Mouse (Mus musculus): Measurements from ENCODE around the gene Rrp8. TPM values are rescaled to one million over a fixed set of nuclear protein-coding genes. Genes with fewer than 3 reads are reported as not detected.

Gene Rrp8
- total RNA-seq (2021): 10 to 100 TPM; 10.8 to 11.2 TPM
- long read RNA-seq, experiment 1, transcript Rrp8-201 (7 exons, 3,053 nt): major isoform, 15 of 18 reads
- long read RNA-seq, experiment 1, partial matches to known transcripts: 0 of 18 reads
- long read RNA-seq, experiment 1, other reads (novel, unspliced or antisense): 2 of 18 reads
- long read RNA-seq, experiment 2, transcript Rrp8-201 (7 exons, 3,053 nt): major isoform, 13 of 17 reads
- long read RNA-seq, experiment 2, partial matches to known transcripts: 1 of 17 reads
- long read RNA-seq, experiment 2, other reads (novel, unspliced or antisense): 3 of 17 reads

DNA sequence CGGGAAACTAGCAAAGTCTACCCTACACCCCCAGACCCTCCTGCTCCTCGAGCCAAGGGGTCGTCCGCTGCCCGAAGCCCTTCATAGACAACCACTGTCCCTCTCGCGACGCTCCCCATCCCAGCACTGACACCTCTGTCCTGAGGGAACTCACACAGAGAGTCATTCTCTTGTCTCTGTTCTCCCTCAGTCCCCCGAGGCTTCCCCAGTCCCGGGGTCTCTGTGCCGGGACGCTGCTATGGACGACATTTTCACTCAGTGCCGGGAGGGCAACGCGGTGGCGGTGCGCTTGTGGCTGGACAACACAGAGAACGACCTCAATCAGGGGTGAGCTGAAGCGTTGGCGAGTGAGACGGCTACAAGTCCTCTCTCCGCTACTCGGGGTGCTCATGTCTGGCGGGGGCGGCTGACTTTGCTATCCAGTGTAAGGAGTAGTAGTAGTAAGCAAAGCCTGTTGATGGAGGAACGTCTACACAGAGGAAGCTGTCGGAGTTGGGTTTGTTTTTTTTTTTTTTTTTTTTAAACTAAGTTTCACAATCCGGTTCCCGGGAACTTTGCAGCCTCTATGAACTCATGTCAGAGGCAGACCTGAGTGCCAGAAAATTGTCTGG, at the start of gene Rrp8:
Gene Rrp8 (minus strand): TSS at position 475 of the 611 bp plus-strand sequence.
- intact Hi-C loops (cut with DNase I): loop anchor here (5.0 to 10.0 kb wide), 2 partner anchors 95 to 182 kb away; partner anchors contain the start of genes Arfip2, Gm45799, Smpd1 and Timm10b
- peak; percentile 55 to 57 for DNase-seq

DNA sequence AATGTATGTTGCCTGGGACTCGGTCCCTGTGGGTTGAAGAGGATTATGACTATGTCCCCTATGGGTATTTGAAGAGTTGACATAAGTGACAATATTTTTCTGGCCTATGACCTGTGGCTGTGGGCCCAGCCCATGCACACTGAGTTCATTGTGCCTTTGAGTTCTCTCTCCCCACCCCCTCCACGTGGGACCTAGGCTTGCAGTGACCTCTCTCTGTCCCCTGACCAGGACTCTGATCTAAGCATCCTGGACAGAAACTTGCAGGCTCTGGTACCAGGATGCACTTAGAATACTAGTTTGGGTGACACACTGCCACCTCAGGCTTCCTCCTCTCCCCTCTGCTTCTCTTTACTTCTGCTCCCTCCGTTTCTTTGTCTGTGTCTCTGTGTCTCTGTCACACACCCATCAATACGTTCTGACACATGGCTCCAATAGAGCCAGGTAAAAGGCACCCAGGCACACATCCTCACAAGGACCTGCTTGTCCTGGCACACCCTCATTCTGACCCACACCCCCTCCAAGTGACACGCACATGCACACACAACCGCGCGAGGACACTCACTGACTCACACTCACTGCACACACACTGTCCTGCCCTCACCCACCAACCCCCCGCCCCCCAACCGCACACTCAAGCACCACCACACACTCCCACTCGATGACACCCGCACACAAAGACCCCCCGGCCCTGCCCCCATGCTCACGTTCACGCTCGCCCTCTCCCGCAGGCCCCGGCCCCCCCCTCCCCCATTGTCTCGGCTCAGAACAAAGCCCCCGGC, 49.5 kb upstream of the Rrp8 start:
- intact Hi-C loops (cut with DNase I): no loop called here
- DNase-seq: no peak

DNA sequence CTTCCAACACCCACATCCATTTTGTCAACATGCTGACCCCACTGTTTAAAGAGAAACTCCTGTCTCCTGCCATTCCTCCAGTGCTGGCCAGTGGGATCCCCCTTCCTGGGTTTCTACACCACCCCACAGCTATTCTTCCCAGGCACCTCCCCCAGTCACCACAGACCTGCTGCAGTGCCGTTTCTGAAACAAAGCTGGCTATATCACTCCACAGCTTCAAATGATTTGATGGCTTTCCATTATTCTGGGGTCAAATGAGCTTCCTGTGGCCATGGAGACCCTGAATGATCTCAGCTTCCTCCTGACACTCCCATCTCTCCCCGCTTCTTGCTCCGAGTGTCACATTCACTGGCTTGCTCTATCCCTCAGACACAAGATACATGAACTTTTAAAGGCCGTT, 47.4 kb upstream of the Rrp8 start:
- intact Hi-C loops (cut with DNase I): no loop called here
- DNase-seq: no peak

DNA sequence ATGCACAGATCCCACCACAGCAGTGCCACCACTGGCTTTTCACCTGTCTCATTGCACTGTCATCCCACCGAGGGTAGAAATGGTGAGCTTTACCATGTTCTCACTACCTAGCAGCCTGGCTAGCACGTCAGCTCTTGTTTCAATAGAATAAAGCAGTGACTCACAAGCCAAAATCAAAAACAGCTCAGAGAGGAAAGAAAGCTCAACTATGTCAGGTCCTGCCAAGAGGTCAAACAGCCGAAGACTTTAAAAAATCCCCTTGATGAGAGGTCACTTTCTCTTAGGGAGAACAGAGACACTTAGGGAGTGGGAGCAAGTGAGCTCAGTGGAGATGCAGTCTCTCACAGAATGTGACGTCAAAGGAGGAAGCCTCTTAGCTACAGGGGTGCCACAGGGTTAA, 46.7 kb upstream of the Rrp8 start:
- intact Hi-C loops (cut with DNase I): no loop called here
- no peak for DNase-seq

DNA sequence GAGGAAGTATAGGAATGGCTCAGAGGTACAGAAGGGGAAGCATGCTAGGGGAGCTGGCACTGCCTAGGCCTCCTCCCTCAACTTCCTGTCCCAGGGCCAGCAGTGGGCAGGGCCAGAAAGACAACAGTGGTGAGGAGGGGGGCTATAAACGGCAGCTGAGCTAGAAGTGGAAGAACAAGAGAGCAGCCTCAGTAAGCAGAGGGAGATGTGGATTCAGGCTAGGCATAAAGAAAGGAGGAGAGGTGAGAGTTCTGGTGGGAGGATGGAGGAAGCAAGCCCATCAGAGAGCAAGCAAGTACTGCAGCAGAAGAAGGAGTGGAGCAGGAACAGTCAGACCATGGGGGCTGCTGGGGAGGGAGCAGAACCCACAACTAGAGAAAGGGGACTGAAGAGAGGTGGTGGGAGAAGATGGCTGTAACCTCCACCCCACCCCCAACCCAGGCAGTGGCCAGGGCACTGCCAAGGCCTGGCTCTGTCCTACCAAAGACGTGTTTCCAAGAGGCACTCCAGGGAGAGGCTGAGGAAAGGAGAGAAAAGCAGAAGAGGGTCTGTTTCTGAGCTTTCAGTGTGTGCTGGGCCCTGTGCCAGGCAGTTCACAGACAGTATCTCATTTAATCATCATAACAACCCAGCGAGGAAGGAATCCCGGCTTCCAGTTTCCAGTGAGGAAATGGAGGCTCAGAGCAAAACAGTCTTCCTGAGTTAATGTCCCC, 41.5 kb upstream of the Rrp8 start:
- intact Hi-C loops (cut with DNase I): no loop called here
- DNase-seq: peak; percentile 47 to 64

DNA sequence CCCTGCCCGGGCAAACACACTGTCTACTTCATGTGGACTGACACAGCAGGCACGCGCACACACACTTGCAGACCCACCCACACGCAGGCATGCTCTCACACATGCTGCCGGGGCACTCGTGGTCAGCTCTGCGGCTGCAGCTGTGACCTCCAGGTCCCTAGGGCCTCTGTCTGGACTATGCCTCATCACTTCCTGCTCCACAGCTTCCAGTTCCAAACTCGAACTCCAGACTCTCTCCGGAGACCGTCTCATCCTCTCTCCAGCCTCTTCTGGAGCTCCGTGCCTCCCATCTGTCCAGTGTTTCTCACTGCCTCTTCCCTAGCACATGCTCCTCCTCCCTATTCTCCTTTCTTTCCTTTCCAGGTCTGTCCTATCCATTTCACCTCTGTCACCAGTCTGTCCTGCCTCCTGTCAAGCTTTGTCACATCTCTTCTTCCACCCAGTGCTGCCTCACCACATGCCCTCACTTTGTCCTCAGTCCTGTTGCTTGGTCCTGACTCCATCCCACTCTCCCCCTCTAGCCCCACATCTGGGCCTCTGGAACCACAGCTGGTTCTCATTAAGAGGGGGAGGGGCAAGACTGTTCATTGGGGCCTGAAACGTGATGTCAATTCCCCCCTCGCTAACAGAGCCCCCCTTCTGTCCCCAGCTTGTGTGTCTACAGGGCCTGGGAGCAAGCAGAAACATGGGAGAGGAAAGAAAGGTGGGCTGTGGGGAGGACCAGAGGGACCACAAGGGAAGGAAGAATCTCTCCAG, 40.8 kb upstream of the Rrp8 start:
- peak; percentile 71 to 78 for DNase-seq
- intact Hi-C loops (cut with DNase I): no loop called here

DNA sequence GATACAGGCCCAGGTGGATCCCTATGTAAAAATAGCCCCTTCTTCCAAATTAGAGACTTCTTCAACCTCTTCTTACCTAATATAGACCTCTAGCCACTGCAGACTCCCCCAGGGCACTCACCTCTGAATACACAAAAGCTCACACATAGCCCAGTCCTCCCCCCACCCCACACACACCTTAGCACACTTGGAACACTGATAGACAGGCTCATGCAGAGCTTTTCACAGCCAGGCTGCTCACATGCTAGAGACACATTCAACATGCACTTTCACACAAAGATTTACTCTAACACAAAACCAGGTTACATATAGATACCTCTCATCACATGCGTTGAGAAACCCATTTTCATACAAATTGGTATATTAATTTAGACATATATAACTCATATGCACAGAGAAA, 40.1 kb upstream of the Rrp8 start:
- intact Hi-C loops (cut with DNase I): no loop called here
- no peak for DNase-seq

DNA sequence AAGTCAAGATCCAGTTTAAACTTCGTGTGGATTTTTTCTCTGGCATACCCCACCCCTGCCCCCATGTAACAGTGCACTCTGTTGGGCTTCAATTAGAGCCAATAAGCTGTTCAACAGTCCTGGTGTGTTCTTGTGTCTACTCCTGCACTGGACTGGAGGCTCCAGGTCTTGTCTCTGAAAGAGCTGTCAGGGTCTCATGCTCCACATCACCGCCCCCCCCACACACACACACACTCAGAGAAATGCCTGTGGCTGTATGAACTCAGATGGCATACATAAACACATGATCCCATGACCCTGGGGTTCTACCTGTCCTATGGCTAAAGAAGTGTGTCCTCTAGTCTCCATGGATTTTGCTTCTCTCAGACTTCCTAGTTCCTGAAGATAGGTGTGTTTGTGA, 38.8 kb upstream of the Rrp8 start:
- intact Hi-C loops (cut with DNase I): no loop called here
- DNase-seq: no peak

DNA sequence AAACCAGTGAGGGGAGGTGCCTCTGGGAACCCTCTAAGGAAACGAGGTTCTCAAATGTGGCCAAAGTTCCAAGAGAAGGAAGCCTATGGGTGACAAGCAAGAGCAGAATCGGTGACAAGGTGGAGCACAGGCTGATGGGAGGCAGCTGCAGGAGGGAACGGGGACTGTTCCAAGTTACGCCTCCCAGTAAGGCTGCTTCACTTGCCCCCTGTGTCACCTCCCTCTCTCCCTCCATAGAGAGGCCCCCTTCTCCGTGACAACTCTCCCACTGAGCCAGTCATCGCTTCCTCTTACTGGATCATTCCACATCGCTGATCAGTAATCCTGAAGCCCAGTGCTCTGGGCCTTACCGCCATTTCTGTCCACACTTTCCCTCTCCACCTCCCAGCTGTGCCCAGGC, 37.5 kb upstream of the Rrp8 start:
- intact Hi-C loops (cut with DNase I): loop anchor here (5.0 kb wide), 1 partner anchor 33 kb away; no protein-coding TSS in a partner anchor
- no peak for DNase-seq

DNA sequence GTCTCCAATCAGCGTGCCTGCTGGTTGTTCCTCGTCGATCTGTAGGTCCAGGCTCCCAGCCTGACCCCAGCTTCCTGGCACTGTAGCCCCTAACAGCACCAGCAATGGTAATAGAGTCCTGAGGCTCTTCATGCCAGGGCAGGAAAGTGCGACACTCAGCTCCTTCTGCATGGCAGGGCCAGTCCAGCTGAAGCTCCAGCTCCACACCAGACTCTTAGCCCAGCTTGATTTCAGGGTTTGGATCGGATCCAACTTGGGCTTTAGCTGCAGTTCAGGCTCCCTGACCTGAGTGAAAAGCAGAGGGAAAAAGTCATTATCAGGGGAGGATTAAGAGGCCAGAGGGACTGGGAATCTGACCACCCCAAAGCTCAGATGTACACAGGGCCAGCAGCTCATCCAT, 35.9 kb upstream of the Rrp8 start:
- DNase-seq: no peak
- intact Hi-C loops (cut with DNase I): loop anchor here (5.0 kb wide), 1 partner anchor 34 kb away; no protein-coding TSS in a partner anchor

DNA sequence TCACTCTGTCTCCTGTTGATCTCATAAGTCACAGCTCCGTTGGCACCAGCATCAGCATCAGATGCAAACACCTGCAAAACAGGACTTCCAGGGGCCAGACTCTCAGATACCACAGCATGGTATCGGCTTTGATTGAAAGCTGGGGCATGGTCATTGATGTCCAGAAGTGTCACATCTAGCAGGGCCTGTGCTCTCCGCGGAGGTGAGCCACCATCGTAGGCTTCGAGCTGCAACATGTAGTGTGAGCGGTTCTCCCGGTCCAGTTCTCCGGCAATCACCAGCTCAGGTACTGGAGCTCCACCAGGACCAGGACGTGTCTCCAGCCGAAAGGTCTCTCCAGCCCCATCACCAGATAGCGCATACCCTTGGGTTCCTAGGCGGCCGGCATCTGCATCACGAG, 35.1 kb upstream of the Rrp8 start:
- DNase-seq: no peak
- intact Hi-C loops (cut with DNase I): loop anchor here (5.0 kb wide), 1 partner anchor 35 kb away; no protein-coding TSS in a partner anchor

DNA sequence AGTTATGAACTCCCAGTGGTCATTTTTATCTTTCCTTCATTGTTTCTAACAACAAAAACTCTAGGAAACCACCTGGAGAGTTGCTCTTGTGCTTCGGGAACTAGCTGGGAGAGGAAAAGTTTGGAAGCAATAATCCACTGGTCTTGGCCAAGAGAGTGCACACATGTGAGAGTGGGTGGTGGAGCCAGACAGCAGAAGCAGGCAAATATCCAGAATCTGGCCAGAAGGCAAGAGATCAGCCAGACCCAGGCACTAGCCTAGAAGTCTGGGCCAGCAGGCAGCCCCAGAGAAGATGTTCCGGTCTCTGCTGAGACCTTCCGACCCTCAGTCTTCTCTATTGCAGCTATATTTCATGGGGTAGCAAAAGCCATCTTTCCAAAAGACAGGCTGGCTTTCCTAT, 32.8 kb upstream of the Rrp8 start:
- intact Hi-C loops (cut with DNase I): loop anchor here (5.0 kb wide), 1 partner anchor 37 kb away; no protein-coding TSS in a partner anchor
- no peak for DNase-seq

DNA sequence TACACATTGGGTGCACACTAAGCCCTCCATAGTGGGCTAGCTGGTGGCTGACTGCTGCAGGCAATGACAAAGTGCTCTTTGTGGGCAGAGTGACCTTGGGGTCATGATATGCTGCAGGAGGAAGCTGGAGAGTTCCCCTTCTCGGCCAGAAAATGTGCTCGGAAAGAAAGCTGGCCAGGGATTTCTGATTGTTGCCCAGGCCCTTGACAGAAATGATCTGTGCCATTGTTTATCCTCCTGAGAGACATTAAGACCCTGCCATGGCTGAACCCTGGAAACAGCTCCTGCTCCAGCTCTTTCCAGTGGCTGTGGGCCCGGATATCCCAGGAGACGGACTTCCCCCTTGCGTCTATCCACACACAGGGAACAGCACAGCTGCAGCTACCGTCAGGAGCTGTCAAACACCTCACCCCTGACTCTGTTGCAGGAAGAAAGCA, 30.6 kb upstream of the Rrp8 start:
- intact Hi-C loops (cut with DNase I): no loop called here
- DNase-seq: no peak

DNA sequence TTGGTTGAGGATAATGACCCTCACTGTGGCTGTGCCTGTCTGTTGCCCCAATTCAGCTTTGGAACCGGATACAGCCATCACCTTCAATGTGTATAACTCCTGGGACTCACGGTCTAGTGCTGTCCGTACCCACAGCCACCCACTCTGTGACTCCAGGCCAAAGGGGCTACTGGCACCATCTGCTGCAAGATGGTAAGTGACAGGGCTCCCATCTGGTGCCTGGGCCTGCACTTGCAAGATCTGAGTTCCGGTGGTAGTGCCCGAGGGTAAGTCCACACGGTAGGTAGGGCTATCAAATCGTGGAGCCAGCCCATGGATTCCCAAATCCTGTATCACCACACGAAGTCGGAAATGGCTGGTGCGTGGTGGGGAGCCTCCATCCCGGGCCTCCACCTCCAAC, 27.1 kb upstream of the Rrp8 start:
- intact Hi-C loops (cut with DNase I): no loop called here
- no peak for DNase-seq

DNA sequence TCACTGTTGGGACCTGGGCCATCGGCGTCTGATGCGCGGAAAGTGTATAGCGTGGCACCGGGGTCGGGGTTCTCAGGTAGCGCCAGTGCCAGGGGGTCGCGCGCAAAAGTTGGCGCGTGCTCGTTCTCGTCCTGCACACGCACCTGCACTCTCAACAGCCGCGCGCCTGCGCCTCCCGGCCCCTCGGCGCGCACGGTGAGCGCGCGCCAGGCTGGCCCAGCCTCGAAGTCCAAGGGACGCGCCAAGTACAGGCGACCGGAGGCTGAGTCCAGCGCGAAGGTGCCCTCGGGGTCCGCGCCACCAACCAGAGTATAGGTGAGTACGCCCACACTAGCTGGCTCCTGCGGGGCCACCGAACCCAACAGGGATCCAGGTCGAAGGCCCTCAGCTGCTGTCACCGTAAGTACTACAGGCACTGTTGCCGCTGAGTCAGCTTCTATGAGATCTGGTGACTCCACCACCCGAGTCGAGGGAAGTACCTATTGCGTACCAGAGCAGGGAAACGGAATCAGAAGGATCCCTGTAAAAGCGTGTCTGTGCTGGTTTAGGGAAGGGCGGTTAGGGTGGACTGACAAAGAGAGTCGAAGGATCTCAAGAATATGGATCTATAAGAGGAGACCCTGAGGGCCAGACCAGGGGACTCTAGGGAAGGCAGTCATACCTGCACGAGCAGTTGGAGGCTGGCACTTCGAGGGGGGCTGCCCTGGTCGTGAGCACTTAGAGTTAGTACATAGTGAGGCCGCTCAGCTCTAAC, 25.5 kb upstream of the Rrp8 start:
- DNase-seq: no peak
- intact Hi-C loops (cut with DNase I): no loop called here

DNA sequence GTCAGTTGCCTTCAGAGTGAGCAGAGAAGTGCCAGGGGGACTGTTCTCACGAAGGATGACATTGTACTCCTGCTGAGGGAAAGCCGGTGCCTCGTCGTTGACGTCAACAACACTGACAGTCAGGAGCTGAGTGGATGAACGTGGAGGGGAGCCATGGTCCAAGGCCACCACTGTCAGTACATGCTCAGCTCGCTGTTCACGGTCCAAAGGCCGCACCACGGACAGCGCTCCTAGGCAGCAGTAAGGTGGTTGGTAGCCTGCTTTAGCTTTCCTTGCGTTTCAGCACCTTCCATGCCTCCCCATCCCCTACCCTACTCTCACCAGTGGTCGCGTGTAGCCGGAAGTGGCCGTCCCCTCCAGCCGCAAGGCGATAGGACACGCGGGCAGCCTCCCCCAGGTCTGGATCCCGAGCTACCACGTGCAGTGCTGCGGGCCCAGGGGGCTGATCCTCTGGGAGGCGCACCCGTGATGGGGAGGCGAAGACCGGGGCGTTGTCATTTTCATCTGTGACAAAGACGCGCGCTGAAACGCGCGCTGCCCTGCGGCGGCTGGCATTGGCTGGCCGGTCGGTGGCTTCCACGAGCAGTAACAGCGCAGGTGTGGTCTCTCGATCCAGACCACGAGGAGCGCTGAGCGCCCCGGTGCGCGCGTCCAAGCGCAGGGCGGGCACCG, 24.8 kb upstream of the Rrp8 start:
- intact Hi-C loops (cut with DNase I): no loop called here

DNA sequence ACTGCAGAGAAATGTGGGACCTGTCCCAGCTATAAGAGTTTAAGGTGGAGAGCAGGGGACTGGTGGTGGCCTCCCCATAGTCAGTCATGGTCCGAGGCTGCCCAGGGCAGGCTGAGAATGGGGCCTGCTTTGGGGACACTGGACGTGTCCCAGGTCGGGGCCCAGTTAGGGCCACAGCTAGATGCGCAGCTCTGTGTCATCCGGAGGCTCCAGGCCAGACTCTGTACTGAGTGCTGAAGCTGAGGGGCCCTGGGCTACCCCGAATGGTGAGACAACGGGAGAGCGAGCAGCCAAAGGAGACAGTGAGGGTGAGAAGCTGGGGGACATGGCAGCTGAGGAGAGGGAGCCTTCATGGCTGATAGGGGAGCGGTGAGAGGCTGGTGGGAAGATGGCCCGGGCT, 16.1 kb upstream of the Rrp8 start:
- intact Hi-C loops (cut with DNase I): loop anchor here (5.0 kb wide), 1 partner anchor 44 kb away; no protein-coding TSS in a partner anchor
- no peak for DNase-seq

More for the DNA sequence above, 24.8 kb upstream of the Rrp8 start:
- no peak for DNase-seq

DNA sequence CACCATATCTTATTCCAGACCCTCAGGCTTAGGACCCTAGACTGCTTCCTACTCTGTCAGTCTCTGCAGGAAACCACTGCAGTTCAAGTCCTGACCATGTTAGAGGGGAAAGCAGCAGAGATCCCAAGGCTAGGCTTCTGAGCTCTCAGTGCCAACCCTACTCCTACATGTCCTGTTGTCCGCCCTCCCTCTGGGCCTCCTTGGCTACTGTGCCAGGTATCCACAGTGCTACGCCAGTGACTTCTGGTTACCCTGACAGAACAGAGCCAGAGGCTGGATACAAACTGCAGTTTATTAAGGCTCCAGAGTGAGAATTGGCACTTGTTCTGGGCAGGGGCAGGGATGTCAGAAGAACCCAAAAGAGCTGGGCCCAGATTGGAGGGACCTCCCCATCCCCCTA, 15.5 kb upstream of the Rrp8 start:
- intact Hi-C loops (cut with DNase I): loop anchor here (5.0 kb wide), 1 partner anchor 45 kb away; no protein-coding TSS in a partner anchor
- no peak for DNase-seq
